Mouse (Mus musculus) forebrain, embryonic 10.5 days (tissue): ENCODE measurements around the gene Jazf1. TPM values are rescaled to one million over a fixed set of nuclear protein-coding genes. Genes with fewer than 3 reads are reported as not detected.

Source experiments
- DNase-seq: peaks from one replicate; pipeline ENCODE4 v3.0.0-alpha.2; 2017; ENCODE audit warnings: low spot score; ENCODE audit errors: extremely low spot score
- H3K27ac ChIP-seq: fragments of 300-500 bp; sonication (generic); 2 replicates; pipeline ENCODE4 v1.5.1; 2016; ENCODE audit warnings: mild to moderate bottlenecking
- H3K27me3 ChIP-seq: fragments of 300-500 bp; sonication (generic); 2 replicates; pipeline ENCODE4 v1.6.1; 2016; ENCODE audit warnings: mild to moderate bottlenecking; ENCODE audit not compliant: poor library complexity, severe bottlenecking
- H3K36me3 ChIP-seq: fragments of 300-500 bp; sonication (generic); replicated peaks from 2 replicates; pipeline ENCODE4 v1.6.1; 2016; ENCODE audit warnings: mild to moderate bottlenecking, moderate library complexity
- H3K4me1 ChIP-seq: fragments of 300-500 bp; sonication (generic); 2 replicates; pipeline ENCODE4 v1.6.1; 2016
- H3K4me3 ChIP-seq: fragments of 300-500 bp; sonication (generic); 2 replicates; pipeline ENCODE4 v1.5.1; 2016; ENCODE audit warnings: mild to moderate bottlenecking, moderate library complexity
- H3K9me3 ChIP-seq: fragments of 300-500 bp; sonication (generic); 2 replicates; pipeline ENCODE4 v1.6.1; 2016; ENCODE audit warnings: mild to moderate bottlenecking, moderate library complexity
- WGBS: fragments of 180-500 bp; shearing (Covaris S2); methylation state at CpG from one replicate; pipeline ENCODE4 v1.1.7; 2016; 5-methylcytosine and 5-hydroxymethylcytosine counted together
- polyA plus RNA-seq: library from polyadenylated mRNA; unstranded; fragments of >200 nt; fragmentation: Nextera tagmentation; extraction: Ambion mirVana; gene quantifications from 2 replicates; pipeline ENCODE4 v1.2.1, GENCODE M21; 2016

Gene Jazf1
- polyA plus RNA-seq, 1 experiment from 2014 or later = 1.9 TPM

DNA sequence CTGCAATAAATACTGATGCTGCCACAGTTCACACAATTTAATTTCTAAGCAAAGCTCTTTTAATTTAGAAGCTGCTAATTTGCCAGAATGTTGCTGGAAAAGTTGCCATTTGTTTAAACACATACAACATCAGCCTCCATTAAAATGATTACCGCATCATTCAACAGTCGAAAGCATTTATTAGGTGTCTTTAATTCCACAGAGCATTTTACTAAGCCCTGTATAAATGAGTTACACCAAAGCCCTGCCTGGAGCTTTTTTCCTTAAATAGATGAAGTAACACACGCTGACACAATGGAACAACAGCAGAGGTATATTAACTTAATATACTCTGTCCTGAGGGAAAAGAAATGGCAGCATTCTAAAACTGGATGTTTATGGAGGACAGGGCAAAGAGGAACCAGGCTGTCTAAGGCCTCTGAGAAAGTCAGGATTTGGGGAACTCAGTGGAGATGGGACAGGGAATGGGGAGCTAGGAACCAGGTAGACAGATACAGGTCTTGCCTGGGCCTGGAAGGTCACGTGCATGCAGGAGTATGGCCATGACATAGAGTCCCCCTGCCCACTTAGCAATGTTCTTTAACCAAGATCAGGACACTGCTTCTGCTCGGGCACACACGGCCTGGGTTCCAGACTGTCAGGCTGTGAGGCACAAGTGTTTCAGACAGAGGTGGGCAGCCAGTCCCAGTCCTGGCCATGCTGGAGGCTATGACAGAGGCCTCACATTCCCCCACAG lies 80.4 kb downstream of the Jazf1 start:
- 86% methylated on average over 6 of the region's 6 CpGs for WGBS
- H3K27me3 ChIP-seq = no peaks in the 10 kb centered on the region; the same call in none of the 2 replicates
- H3K36me3 ChIP-seq = no peaks in the 10 kb centered on the region
- no peak overlapping the region for H3K4me3 ChIP-seq
- H3K4me1 ChIP-seq = no peaks in the 10 kb centered on the region
- no peak for DNase-seq
- H3K9me3 ChIP-seq = no peaks in the 10 kb centered on the region; the same call in 1 of the 2 replicates
- H3K27ac ChIP-seq = no peak overlapping the region

DNA sequence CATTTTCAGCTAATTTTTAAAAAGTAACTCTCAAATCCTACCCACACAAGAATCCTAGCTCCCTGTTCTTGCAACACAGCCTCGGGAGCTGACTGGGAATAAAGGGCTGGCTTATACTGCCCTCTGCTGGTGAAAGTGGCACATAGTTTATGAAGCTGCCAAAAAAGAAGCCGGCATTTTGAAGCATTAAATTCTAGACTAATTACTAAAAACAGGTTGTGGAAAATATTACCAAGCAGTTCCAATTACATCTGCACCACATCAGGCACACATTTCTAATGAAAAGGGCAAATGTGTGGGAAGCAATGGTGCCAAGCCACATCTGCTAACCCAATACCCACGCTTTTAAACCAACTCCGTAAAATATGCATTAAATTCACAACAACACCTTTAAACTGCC lies 81.0 kb downstream of the Jazf1 start:
- H3K4me3 ChIP-seq = no peak overlapping the region
- no peaks in the 10 kb centered on the region; the same call in none of the 2 replicates for H3K27me3 ChIP-seq
- WGBS = 61% methylated on average over 4 of the region's 4 CpGs
- no peaks in the 10 kb centered on the region; the same call in 1 of the 2 replicates for H3K9me3 ChIP-seq
- DNase-seq = peak; percentile 42
- no peak overlapping the region for H3K27ac ChIP-seq
- H3K36me3 ChIP-seq = no peaks in the 10 kb centered on the region
- H3K4me1 ChIP-seq = no peaks in the 10 kb centered on the region

- no peaks in the 10 kb centered on the region for H3K27me3 ChIP-seq
- H3K4me1 ChIP-seq = no peaks in the 10 kb centered on the region
- H3K4me3 ChIP-seq = no peak overlapping the region
- no peak overlapping the region for H3K27ac ChIP-seq
- WGBS = 87% methylated on average over 6 of the region's 6 CpGs
- DNase-seq = no peak
- H3K36me3 ChIP-seq = no peaks in the 10 kb centered on the region
- no peaks in the 10 kb centered on the region; the same call in 1 of the 2 replicates for H3K9me3 ChIP-seq
These were observed 86.3 kb downstream of the Jazf1 start for GRCm38 (mm10) chr6:52982175-52982574.

GRCm38 (mm10) chr6:52979503-52979902 lies 88.9 kb downstream of the Jazf1 start:
- H3K27me3 ChIP-seq = no peaks in the 10 kb centered on the region
- no peaks in the 10 kb centered on the region for H3K36me3 ChIP-seq
- no peak overlapping the region for H3K4me3 ChIP-seq
- WGBS = 94% methylated on average over 6 of the region's 6 CpGs
- no peaks in the 10 kb centered on the region for H3K4me1 ChIP-seq
- H3K27ac ChIP-seq = no peak overlapping the region
- H3K9me3 ChIP-seq = no peaks in the 10 kb centered on the region
- DNase-seq = no peak

GRCm38 (mm10) chr6:52973351-52973750 lies 95.1 kb downstream of the Jazf1 start:
- 92% methylated on average over 5 of the region's 5 CpGs for WGBS
- H3K27ac ChIP-seq = no peak overlapping the region
- no peak overlapping the region for H3K4me3 ChIP-seq
- H3K27me3 ChIP-seq = no peaks in the 10 kb centered on the region
- H3K9me3 ChIP-seq = no peaks in the 10 kb centered on the region
- no peaks in the 10 kb centered on the region for H3K36me3 ChIP-seq
- no peak for DNase-seq
- peaks cover under 1% of the 10 kb centered on the region; the same call in 1 of the 2 replicates for H3K4me1 ChIP-seq

GRCm38 (mm10) chr6:52972138-52972537 lies 96.3 kb downstream of the Jazf1 start:
- Histone ChIP-seq H3K4me3 (no peak overlapping the region), H3K27me3 (no peaks in the 10 kb centered on the region), H3K36me3 (no peaks in the 10 kb centered on the region), H3K9me3 (no peaks in the 10 kb centered on the region), H3K27ac (no peak overlapping the region), H3K4me1 (peaks cover 10% of the 10 kb centered on the region)
- peak; percentile 11 for DNase-seq
- WGBS = 79% methylated on average over 7 of the region's 7 CpGs

DNA sequence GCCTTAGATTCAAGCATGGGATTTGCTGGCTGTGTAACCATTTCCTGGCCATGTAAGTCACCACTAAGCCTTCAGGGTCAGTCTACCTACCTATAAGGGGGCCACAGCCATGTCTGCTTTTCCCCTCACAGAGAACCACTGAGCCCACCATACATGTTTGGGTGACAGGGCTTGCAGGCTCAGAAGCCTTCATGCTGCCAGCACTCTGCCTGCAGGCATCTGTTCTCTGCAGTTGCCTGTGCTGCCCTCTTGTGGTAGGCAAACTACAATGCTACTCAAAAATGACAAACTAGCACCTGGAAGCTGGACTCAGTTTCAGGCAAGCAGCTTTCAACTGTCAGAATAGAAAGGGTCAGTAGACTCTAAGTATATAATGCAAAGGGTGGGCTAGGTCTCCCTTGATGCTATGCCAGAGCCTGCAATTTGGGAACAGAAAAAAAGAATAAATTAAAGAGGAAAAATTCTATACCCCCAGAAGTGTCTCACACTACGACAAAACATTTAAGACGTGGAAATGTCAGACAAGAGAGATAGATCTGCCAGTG lies 98.6 kb downstream of the Jazf1 start:
- 94% methylated on average over 2 of the region's 2 CpGs for WGBS
- no peaks in the 10 kb centered on the region for H3K36me3 ChIP-seq
- no peak overlapping the region for H3K27ac ChIP-seq
- H3K27me3 ChIP-seq = no peaks in the 10 kb centered on the region
- peaks cover 28% of the 10 kb centered on the region for H3K4me1 ChIP-seq
- H3K4me3 ChIP-seq = no peak overlapping the region
- DNase-seq = peak; percentile 57
- H3K9me3 ChIP-seq = no peaks in the 10 kb centered on the region

DNA sequence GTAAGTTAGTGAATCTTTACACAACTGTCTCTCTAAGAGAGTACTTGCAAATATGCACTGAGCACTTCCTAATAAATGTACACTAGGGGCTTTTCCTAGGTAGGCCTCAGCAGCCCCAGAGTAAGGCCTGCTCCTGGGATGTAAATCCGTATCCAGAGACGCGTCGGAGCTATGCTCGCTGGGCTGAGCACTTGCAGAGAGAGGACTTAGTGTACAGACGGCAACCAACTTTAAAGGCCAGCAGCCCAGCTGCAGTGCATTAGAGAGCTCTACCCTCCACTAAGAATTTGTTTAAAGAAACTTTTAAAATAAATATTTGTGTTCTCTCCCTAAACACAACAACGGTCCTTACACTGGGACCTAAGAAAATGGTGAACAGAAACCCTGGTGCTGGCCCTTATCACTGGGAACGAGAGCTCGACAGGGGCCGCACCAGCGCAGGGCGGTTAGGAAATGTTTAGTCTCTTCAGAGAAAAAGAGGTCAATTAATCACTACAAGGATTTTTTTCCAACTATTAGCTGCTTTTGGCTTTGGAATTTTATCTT lies 100.0 kb downstream of the Jazf1 start:
- H3K27me3 ChIP-seq = no peaks in the 10 kb centered on the region
- DNase-seq = no peak
- no peaks in the 10 kb centered on the region for H3K36me3 ChIP-seq
- H3K4me1 ChIP-seq = peaks cover 37% of the 10 kb centered on the region
- WGBS = 70% methylated on average over 12 of the region's 12 CpGs
- H3K27ac ChIP-seq = no peak overlapping the region
- no peaks in the 10 kb centered on the region for H3K9me3 ChIP-seq
- H3K4me3 ChIP-seq = no peak overlapping the region

DNA sequence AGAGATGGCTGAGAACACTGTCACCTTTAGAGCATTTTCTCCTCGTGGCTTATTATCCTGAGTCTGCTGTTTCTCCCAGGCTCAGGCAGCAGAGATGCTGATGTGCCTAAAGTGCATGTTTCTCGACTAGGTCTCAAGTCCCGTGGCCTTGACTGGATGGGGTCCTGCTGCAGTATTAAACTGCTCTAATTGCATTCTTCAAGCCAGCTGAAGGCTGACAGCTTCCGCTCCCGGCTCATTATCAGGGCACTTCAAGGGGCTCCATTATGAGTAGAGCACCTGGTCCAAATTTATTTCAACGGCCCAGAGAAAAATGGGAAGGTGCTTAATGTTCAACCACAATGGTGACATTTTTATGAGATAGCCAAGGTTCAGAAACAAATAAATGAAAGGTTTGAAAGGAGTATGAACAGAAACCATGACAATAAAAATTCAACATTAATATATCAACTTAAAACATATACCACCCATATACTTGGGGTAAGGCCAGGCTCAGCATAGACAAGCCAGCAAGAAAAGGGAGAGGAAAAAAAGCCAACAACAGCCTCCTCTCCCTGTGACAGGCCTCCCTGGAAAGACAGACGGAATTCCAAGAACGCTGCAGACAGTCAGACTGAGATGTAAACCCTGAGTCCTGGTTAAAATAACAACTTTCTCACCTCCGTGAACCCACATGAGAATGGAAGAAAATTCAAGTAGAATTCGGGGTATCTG lies 100.7 kb downstream of the Jazf1 start:
- Histone ChIP-seq H3K36me3 (no peaks in the 10 kb centered on the region), H3K9me3 (no peaks in the 10 kb centered on the region), H3K27me3 (no peaks in the 10 kb centered on the region), H3K27ac (no peak overlapping the region), H3K4me3 (no peak overlapping the region), H3K4me1 (peaks cover 44% of the 10 kb centered on the region)
- DNase-seq = no peak
- 66% methylated on average over 10 of the region's 10 CpGs for WGBS

DNA sequence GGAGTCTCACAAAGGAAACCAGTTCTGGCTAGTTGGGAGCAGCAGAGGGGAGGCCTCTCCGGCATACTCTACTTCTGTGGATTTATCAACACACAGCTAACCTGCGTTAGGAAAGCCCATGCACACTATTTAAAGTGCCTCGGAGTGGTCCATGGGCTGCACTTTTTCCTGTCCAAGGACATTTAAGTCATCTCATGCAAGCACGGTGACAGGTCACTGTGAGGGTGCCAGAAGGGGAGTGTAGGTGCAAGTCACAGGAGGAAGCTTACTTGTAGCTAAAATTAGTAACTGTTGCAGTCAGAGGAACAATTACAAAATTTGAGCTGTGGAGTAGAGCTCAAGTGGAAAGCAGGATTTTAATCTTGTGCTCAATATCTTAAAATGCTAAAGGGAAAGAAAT lies 102.4 kb downstream of the Jazf1 start:
- H3K4me3 ChIP-seq = no peak overlapping the region
- H3K9me3 ChIP-seq = no peaks in the 10 kb centered on the region
- WGBS = 85% methylated on average over 4 of the region's 4 CpGs
- no peak overlapping the region for H3K27ac ChIP-seq
- H3K27me3 ChIP-seq = no peaks in the 10 kb centered on the region
- H3K4me1 ChIP-seq = peaks cover 52% of the 10 kb centered on the region
- DNase-seq = no peak
- H3K36me3 ChIP-seq = no peaks in the 10 kb centered on the region

DNA sequence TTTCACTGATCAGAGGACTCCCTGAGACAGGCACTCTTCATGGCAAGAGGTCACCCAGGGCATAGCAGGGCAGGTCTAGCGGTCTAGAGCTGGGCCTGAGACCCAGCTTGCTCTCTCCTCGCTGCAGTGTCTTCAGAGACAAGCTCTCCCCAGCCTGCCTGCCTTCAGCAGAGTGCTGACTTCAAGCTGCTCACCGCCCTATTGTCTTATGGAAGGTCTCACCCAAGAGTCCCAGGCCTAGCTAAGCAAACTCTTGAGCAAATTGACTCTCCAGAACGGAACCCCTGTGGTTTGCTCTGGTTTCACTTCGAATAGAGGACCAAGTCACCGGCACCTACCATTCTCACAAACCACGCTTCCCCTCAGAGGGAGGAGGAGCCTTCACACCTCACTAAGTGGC lies 103.1 kb downstream of the Jazf1 start:
- H3K4me3 ChIP-seq = no peak overlapping the region
- WGBS = 56% methylated on average over 7 of the region's 7 CpGs
- peaks cover 52% of the 10 kb centered on the region for H3K4me1 ChIP-seq
- no peaks in the 10 kb centered on the region for H3K27me3 ChIP-seq
- no peak for DNase-seq
- H3K9me3 ChIP-seq = no peaks in the 10 kb centered on the region
- H3K27ac ChIP-seq = peak overlapping the region; percentile 60; the same call in 1 of the 2 replicates
- no peaks in the 10 kb centered on the region for H3K36me3 ChIP-seq

DNA sequence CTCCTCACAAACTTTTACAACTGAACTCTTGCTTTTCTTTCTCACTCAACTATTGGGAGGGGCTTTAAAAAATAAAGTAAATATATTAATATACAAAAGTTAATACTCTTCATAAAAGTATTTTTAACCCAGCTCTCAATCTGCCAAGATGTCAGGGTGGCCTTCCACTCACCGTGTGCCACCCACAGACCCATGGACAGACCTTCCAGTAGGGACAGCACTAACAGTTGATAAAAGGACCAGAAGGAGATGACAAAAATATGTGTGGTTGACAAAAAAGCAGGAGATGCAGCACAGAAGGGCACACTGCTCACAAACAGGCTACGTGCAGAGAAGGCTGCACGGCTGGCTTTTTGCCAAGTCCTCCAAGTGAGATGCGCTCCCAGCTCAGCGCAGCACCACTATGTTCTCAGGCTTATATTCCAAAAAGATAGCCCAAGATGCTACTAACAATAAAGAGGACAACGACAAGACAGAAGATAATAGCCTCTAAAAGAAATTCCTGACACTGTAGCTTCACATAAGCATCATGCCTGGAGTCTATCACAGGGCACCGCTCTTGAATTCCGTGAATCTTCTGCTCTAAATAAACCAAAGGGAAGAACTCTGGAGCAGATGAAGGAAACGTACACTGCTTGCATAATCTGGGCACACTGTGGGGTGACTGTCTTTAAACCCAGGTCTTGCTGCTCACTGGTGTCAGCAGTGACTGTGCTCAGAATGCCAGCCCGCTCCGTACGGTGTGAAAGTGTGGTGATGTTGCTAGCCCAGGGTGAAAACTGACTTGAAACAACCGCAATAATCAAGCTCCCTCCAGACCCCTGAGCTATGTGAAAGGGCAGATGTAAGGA lies 104.4 kb downstream of the Jazf1 start:
- DNase-seq = no peak
- 84% methylated on average over 13 of the region's 13 CpGs for WGBS
- Histone ChIP-seq H3K27ac (no peak overlapping the region), H3K9me3 (no peaks in the 10 kb centered on the region), H3K4me3 (no peak overlapping the region), H3K4me1 (peaks cover 52% of the 10 kb centered on the region), H3K27me3 (0 out of 2 replicates have a peak, but pooled peaks cover 3% of the 10 kb centered on the region), H3K36me3 (no peaks in the 10 kb centered on the region)
